Mouse (Mus musculus) ZHBTc4 (cell line): ENCODE measurements around the gene Rhot2.
A peak's percentile ranks its signal among the peaks of the same experiment; 100 is the strongest.
"Not testable (repeated sequence)": the region's sequence is repeated elsewhere in the genome, so short reads cannot be mapped to it uniquely, and the experiment has no call there.

ENCODE experiments used
- DNase-seq: peaks from one replicate; pipeline ENCODE4 v3.0.0-alpha.2; 2011; ENCODE audit warnings: low read depth, low spot score

Rhot2 gene

DNA sequence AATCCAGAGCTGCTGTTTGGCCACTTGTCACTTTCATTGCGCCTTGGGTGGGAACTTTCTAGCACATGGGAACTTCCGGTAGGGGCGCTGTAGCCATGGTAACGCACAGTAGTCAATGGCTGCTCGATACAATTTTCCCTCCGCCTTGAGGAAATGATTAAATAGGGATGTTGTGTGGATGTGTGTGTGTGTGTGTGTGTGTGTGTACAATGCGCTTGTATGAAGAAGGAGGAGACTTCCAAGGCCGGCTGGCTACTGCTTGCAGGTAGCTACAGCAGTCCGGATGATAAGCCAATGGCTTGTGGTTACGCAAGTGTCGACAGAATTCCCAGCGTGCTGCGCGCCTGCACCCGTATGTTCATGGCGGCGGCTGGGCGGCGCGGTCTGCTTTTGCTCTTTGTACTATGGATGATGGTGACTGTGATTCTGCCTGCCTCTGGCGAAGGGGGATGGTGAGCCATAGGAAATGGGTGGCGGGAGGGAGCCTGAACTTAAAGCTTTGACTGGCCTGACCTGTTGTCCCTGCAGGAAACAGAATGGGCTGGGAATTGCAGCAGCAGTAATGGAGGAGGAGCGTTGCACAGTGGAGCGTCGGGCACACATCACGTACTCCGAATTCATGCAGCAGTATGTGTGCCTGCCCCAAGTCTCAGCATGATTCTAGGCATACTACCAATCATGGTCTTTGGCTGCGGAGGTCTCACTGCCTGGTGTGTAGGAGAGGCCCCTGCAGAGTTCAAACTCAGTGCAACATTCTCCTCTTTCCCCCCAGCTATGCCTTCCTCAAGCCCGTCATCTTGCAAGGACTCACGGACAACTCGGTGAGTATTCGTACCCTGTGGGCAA, 15.7 kb downstream of the Rhot2 start, which contains the start of gene Jmjd8:
Gene Jmjd8 (plus strand): TSS at position 156 of the 846 bp plus-strand sequence.
- peak; percentile 86 for DNase-seq

DNA sequence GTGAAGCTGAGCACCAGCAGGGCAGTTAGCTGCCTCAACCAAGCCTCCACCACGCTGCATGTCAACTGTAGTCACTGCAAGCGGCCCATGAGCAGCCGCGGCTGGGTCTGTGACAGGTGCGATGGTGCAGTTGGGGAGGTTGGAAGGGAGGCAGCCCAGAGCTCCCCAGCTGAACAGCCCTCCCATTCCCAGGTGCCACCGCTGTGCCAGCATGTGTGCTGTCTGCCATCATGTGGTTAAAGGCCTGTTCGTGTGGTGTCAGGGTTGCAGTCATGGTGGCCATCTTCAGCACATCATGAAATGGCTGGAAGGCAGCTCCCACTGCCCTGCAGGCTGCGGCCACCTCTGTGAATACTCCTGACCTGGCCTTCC, 16.4 kb downstream of the Rhot2 start:
- DNase-seq, result no peak

GRCm38 (mm10) chr17:25827546-25828222, 17.0 kb downstream of the Rhot2 start:
- peak; percentile 38 for DNase-seq

DNA sequence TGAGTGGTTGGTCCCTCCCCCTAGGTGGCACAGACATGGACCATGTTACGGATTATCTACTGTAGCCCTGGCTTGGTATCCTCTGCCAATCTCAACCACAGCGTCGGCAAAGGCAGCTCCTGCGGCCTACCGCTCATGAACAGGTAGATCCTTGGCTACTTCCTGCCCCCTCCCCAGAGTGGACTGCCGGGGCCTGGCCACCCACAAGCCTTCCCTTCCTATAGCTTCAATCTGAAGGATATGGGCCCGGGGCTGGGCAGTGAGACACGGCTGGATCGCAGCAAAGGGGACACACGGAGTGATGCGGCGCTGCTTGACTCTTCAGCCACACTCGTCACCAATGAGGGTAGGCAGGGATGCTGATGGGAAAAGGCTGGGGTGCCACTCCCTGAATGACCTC, 17.6 kb downstream of the Rhot2 start:
- no peak for DNase-seq

DNA sequence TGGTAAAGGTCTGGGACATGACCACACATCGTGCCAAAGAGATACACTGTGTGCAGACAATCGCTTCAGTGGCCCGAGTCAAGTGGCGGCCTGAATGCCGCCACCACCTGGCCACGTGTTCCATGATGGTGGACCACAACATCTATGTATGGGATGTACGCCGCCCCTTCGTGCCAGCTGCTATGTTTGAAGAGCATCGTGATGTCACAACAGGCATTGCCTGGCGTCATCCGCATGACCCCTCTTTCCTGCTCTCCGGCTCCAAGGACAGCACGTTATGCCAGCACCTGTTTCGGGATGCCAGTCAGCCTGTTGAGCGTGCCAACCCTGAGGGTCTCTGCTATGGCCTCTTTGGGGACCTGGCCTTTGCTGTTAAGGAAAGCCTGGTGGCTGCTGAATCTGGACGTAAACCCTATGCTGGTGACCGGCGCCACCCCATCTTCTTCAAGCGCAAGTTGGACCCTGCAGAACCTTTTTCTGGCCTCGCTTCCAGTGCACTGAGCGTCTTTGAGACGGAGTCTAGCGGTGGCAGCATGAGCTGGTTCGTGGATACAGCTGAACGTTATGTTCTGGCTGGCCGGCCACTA, 18.6 kb downstream of the Rhot2 start:
- DNase-seq, result no peak

DNA sequence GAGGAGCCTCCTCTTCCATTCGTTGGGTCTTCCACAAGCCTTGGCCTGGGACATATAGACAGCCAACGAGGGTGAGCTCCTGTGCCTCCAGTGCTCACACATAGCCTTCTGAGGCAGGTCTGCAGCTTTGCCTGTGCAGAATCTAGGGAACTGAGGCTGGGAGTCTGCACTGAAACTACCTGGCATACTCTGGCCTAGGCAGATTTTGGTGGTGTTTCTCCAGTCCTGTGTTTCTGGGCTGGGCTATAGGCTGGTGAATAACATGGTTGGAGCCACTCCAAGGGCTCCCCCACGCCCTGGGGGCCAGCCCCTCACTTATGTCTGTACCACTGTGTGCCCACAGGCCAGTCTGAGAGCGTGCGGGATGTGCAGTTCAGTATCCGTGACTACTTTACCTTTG, 19.3 kb downstream of the Rhot2 start:
- DNase-seq, result no peak

DNA sequence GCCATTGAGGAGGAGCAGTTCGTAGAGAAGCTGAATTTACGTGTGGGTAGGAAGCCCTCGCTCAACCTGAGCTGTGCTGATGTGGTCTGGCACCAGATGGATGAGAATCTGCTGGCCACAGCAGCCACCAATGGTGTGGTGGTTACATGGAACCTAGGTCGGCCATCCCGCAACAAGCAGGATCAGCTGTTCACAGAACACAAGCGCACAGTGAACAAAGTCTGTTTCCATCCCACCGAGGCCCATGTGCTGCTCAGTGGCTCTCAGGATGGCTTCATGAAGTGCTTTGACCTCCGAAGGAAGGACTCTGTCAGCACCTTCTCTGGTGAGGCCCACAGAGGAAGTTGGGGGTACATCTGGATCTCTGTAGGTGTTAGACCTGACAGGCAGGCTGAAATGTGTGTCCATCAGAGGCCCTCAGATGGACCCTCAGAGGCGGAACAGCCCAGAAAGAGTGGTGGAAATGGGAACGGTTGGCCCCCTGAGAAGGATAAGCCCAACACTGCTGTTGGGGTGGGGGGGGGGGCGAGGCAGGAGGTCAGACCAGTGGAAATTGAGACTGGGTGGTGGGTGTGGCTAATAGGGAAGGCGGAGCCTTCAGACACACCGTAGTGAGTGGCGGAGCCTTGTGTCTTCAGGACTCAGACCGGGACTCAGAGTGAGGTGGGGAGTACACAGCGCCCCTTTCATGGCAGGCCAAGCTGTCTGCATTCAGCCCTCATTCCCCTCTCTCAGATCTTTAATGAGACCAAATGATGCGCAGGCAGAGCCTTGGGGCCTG, 20.1 kb downstream of the Rhot2 start:
- peak; percentile 54 for DNase-seq

DNA sequence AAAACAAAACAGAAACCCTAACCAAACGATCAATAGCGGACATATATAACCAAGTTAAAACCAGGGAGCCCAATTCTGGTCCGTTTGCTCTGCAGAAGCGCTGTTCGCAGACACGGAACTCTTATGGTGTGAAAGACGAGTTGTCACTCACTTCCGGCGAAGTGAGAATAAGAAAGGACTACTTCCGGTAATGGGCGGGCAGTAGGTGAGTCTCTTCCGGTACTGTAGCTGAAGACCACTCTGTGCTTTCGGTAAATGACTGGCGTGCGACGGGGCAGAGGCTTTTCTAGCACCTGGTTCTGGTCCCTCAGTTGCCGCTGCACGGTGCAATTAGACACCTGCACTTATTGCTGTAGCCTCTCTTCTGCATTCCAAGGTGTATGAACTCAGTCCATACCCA, 21.2 kb downstream of the Rhot2 start, which contains the start of gene Wdr24:
Gene Wdr24 (plus strand): TSS at position 176 of the 400 bp plus-strand sequence.
- peak; percentile 94 for DNase-seq

DNA sequence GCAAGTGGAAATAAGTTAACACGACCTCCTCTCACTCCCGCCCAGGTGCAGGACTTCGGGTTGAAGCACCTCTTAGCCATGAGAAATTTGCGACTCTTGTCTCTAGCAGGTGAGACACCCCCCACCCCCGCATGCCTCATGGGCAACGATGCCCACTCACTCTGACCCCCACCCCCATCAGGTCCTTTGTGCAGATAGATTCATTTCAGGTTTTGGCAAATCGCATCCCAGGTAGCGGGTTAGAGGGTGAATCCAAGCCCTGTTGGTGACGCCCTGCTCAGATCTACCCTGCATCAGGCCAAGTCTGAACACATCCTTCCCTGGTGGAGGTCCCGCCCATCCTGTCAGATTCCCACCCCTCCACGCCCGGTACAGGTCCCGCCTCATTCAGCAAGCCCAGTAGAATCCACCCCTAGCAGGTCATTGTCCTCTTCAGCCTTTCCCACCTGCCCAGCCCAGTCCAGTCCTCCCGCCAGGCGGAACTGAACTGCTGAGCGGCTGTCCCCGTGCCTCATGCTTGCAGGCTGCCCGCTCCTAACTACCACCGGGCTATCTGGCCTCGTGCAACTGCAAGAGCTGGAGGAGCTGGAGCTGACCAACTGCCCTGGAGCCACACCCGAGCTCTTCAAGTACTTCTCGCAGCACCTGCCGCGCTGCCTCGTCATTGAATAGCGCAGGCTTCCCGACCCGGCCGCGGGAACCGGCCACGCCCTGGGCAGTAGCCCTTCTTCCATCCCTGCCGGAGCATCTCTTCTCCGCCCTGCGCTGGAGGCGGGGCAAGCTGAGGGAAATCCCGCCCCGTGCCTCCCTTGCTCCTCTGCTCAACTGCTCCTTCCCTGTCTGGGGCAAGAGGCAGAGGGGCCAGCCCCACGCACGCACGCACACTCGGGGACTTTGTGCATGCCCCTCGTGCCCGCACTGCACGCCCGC, 25.5 kb downstream of the Rhot2 start:
- DNase-seq, result peak; percentile 86

DNA sequence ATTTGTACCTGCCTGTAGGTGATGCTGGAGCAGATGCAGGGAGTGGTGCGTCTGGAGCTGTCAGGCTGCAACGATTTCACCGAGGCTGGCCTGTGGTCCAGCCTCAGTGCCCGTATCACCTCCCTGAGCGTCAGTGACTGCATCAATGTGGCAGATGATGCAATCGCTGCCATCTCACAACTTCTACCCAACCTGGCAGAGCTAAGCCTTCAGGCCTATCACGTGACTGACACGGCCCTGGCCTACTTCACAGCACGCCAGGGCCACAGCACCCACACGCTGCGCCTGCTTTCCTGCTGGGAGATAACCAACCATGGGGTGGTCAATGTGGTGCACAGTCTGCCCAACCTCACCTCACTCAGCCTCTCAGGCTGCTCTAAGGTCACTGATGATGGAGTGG, 27.0 kb downstream of the Rhot2 start:
- no peak for DNase-seq

DNA sequence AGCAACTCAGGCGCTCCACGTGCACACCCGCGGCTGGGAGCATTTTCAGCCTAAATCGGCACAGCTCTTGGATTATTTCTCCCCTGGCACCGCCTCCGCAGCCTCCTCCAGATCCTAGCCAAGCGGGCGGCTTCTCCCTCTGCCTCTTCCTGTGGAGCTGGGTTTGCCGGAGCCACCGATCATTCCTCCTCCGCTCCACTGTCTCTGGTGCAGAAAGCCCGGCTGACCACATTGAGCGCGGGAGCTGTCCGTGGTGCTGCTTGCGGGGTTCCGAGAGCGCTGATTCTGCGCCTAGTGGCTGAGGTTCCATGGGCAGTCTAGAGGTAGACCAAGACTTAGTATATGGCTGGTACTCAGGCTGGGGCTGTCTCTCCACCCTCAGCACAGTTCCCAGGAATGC, 31.2 kb downstream of the Rhot2 start:
- peak; percentile 96 for DNase-seq

- DNase-seq, result no peak
These were observed 33.8 kb downstream of the Rhot2 start for GRCm38 (mm10) chr17:25810890-25811289.

GRCm38 (mm10) chr17:25809606-25810340, 34.9 kb downstream of the Rhot2 start:
- no peak for DNase-seq

DNA sequence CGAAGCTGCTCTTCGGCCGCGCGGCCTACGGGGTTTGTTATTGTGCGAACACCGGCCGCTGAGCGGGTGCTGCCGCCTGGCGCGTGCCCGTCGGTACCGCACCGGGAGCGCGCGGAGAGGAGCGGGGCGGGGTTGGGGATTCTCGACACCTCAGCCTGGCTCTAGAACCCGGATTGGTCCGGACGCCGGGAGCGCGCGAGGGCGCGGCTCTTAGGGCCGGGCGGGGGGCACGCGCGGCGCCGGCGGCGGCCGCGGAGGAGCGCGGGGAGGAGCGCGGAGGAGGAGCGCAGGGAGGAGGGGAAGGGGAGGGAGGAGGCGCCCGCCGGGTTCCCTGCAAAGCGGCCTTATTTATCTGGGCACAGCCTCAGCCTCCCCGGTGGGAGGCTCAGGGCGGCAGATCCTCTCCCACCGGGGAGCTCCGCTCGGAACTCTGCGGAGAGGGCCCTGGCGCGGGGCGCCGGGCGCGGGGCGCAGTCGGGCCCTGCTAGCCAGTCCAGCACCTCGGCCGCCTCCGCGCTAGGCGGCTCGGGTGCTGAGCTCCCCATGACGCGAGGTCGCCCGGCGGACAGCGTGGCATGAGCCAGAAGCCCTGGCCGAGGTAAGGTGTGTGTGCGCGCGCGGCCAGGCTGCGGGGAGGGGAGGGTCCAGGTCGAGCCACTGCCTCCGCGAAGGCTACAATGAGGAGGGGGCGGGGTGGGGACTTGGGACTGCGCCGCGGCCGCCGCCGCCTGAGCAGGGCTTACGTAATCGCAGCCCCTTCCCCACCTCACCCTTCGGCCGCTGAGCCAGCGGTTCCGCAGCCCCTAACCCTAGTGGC, 35.7 kb downstream of the Rhot2 start, which contains the start of gene Fbxl16:
Gene Fbxl16 (plus strand): TSS at position 297 of the 817 bp plus-strand sequence.
- peak; percentile 96 for DNase-seq

DNA sequence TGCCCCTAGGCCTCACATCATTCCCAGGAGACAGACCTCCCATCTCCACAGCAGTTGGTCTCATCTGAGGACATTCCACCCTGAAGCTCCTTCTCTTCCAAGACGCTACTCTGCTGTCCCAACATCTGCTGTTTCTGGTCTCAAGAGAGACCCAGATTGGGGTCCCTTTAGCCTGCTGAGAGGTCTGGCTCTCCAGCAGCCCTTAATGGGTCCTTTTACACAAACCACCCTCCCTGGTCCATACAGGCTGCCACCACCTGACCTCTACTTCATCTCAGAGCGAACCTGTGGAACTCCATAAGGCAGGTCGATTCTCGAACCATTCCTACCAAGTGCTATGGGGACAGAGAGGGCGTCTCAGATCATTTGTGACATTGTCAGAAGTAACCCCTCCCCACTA, 36.6 kb downstream of the Rhot2 start:
- no peak for DNase-seq

DNA sequence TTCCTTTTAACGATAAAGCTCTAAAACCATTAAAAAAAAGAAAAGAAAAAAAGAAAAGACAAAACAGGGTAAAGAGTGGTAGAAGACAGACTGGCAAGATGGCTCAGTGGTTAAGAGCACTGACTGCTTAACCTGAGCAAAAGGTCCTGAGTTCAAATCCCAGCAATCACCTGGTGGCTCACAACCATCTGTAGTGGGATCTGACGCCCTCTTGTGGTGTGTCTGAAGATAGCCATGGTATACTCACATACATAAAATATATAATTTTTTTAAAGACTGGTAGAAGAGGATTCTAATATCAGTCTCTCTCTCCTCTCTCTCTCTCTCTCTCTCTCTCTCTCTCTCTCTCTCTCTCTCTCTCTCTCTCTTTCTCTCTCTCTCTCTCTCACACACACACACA, 37.2 kb downstream of the Rhot2 start:
- DNase-seq, result not testable (repeated sequence)

DNA sequence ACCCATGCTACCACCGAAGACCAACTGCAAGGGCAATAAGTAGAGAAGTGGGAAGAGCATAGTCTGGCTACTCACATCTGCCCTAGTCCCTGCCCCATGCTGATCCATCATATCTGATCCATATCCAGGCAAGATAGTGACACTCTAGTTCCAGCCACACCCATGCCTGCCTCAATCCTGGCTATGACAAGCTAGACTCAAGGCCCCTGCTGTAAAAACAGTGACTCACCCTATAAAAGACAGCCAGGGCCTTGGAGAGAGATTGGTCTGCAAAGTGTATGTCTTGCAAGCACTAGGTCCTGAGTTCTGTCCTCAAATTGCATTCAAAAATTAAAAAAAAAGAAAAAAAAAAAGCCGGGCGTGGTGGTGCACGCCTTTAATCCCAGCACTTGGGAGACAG, 38.1 kb downstream of the Rhot2 start:
- no peak for DNase-seq

DNA sequence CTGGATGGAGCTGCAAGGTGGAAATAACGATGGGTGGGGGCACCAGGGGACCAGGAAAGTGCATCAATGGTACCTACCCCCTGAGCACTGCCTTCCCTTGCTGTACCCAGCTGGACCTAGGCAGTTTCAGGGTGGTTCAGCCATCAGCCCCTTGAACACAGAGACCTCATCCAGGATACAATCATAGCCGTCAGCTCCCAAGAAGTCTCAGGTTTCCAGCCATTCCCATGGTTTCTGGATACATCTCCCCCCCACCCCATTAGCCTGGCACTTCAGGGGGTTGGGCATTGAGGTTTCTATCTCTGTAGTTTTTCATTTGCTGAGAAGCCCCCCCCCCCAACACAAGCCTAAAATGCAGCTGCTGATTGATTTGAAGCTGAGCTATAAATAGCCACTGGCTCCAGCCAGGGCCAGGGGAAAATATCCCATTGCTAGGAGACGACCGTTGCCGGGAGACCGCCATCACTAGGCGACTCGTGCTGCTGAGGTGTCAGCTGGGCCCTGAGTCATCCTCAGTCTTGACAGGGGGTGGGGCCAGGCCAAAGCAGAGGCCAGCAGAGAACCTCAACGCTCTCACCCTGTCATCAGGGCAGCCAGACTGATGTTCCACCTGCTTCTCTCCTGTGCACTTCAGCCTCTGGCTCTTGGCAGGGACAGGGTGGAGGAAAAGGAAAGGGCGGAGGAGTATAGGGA, 41.7 kb downstream of the Rhot2 start:
- peak; percentile 39 for DNase-seq
